Mouse (Mus musculus) liver, embryonic 11.5 days (tissue): ENCODE data around the gene Cdh26. TPM values are rescaled to one million over a fixed set of nuclear protein-coding genes. Genes with fewer than 3 reads are reported as not detected.

Source experiments
- ATAC-seq: fragments of 200-750 bp; cut with Nextera tagmentation; replicated peaks from 2 replicates; pipeline ENCODE4 v1.8.0; 2017; ENCODE audit warnings: moderate number of reproducible peaks, mild to moderate bottlenecking, moderate TSS enrichment, moderate library complexity; ENCODE audit not compliant: low FRiP score
- DNase-seq: peaks from one replicate; pipeline ENCODE4 v3.0.0-alpha.2; 2017; ENCODE audit warnings: low spot score
- H3K27ac ChIP-seq: fragments of 300-500 bp; sonication (generic); 2 replicates; pipeline ENCODE4 v1.5.1; 2014; ENCODE audit warnings: mild to moderate bottlenecking, low read depth, low read length, control low read depth
- H3K27me3 ChIP-seq: fragments of 300-500 bp; sonication (generic); replicated peaks from 2 replicates; pipeline ENCODE4 v1.6.1; 2014; ENCODE audit warnings: low read length, mixed read lengths; ENCODE audit not compliant: control insufficient read depth, insufficient read depth
- H3K36me3 ChIP-seq: fragments of 300-500 bp; sonication (generic); 2 replicates; pipeline ENCODE4 v1.6.1; 2014; ENCODE audit warnings: mild to moderate bottlenecking, low read length, moderate library complexity, mixed read lengths; ENCODE audit not compliant: control insufficient read depth, insufficient read depth
- H3K4me1 ChIP-seq: fragments of 300-500 bp; sonication (generic); replicated peaks from 2 replicates; pipeline ENCODE4 v1.6.1; 2014; ENCODE audit warnings: low read length, mixed read lengths; ENCODE audit not compliant: control insufficient read depth, insufficient read depth
- H3K4me2 ChIP-seq: fragments of 300-500 bp; sonication (generic); 2 replicates; pipeline ENCODE4 v1.6.1; 2014; ENCODE audit warnings: mild to moderate bottlenecking, control low read depth, moderate library complexity
- H3K4me3 ChIP-seq: fragments of 300-500 bp; sonication (generic); 2 replicates; pipeline ENCODE4 v1.5.1; 2014; ENCODE audit warnings: low read depth, low read length, control low read depth
- H3K9ac ChIP-seq: fragments of 300-500 bp; sonication (generic); 2 replicates; pipeline ENCODE4 v1.6.1; 2014; ENCODE audit warnings: low read depth, low read length, control low read depth
- H3K9me3 ChIP-seq: fragments of 300-500 bp; sonication (generic); 2 replicates; pipeline ENCODE4 v1.6.1; 2016; ENCODE audit warnings: low read length, inconsistent platforms, mixed read lengths; ENCODE audit not compliant: control insufficient read depth
- WGBS: fragments of 180-500 bp; shearing (Covaris S2); extraction: QIAGEN DNeasy Blood & Tissue Kit; methylation state at CpG from one replicate; pipeline ENCODE4 v1.1.7; 2014; 5-methylcytosine and 5-hydroxymethylcytosine counted together
- polyA plus RNA-seq: library from polyadenylated mRNA; unstranded; fragments of >200 nt; fragmentation: Nextera tagmentation; extraction: Ambion mirVana; gene quantifications from 2 replicates; pipeline ENCODE4 v1.2.1, GENCODE M21; 2014

Cdh26 gene
- polyA plus RNA-seq, 1 experiment from 2014 or later: not detected

DNA sequence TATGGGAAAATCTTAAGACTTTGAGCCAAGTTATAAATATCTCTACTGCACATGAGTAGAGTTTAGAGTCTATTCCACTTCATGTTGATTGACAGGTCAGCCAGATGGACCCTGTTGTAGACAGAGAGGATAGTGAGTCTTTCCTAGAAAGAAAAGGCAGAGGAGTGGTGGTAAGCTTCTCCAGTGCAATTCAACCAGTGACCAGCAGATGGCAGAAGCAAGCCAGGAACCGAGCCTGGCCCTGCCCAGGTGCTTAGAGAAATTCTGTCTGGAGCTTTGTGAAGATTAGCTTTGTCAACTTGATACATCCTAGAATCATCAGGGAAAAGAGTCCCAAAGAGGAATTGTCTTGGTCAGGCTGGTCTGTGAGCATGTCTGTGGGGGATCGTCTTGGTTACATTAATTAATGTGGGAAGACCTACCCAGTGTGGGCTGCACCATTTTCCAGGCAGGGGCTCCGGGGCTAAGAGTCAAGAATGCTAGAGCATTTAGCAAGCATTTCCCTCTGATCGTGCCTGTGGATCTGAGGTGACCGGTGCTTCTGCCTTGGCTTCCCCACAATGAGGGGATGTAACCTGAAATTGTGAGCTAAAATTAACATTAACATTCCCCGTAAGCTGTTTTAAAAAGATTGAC, 77.2 kb downstream of the Cdh26 start:
- H3K9ac ChIP-seq: no peak overlapping the region
- no peaks in the 10 kb centered on the region for H3K4me1 ChIP-seq
- ATAC-seq (peak; percentile 41), DNase-seq (peak; percentile 74)
- no peak overlapping the region for H3K4me3 ChIP-seq
- H3K27me3 ChIP-seq: no peaks in the 10 kb centered on the region
- H3K36me3 ChIP-seq: no peaks in the 10 kb centered on the region
- 46% methylated on average over 6 of the region's 6 CpGs for WGBS
- no peak overlapping the region for H3K27ac ChIP-seq
- H3K9me3 ChIP-seq: no peaks in the 10 kb centered on the region
- no peak overlapping the region for H3K4me2 ChIP-seq

DNA sequence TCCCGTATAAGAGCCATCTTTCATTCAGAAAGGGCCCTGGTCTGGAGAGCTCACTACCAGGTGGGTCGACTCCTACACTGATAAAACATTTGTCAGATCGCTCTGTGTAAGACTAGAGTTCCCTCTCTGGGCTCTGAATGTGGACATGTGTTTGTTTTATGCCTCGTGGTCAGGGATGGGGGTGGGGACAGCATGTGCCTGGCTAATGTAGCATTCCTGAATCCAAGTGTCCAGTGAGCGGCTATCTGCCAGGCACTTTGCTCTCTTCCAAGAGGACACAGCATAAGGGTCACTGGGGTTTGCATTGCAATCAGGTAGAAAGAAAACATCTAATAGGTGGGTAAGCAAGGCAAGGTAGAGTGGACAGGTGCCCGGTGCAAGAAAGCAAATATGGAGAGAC, 77.9 kb downstream of the Cdh26 start:
- H3K4me3 ChIP-seq: no peak overlapping the region
- H3K27me3 ChIP-seq: no peaks in the 10 kb centered on the region
- no peaks in the 10 kb centered on the region for H3K9me3 ChIP-seq
- WGBS: 52% methylated on average over 6 of the region's 6 CpGs
- no peaks in the 10 kb centered on the region for H3K4me1 ChIP-seq
- no peak for ATAC-seq
- H3K27ac ChIP-seq: no peak overlapping the region
- no peak overlapping the region for H3K4me2 ChIP-seq
- no peak for DNase-seq
- no peak overlapping the region for H3K9ac ChIP-seq
- H3K36me3 ChIP-seq: no peaks in the 10 kb centered on the region

DNA sequence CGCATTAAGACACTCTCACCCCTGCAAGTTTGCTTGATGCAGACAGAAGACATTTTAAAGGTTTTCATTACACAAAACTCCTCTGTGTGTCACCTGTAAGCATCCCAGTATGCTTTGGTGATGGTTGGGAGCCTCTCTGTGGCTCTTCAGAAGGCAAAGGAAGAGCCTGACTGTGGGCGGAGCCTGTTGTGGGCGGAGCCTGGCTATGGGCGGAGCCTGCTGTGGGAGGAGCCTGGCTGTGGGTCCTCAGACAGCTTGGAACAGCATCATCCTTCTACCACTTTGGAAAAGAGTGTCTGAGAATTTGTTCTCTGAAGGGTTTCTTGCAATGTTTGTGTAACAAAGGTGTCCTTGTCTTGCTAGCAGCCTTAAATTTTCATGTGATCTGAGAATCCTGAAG, 82.7 kb downstream of the Cdh26 start:
- H3K4me2 ChIP-seq: no peak overlapping the region
- H3K4me3 ChIP-seq: no peak overlapping the region
- 64% methylated on average over 4 of the region's 4 CpGs for WGBS
- H3K9ac ChIP-seq: no peak overlapping the region
- H3K36me3 ChIP-seq: no peaks in the 10 kb centered on the region
- H3K27ac ChIP-seq: no peak overlapping the region
- H3K27me3 ChIP-seq: no peaks in the 10 kb centered on the region
- no peaks in the 10 kb centered on the region for H3K4me1 ChIP-seq
- DNase-seq (no peak), ATAC-seq (no peak)
- H3K9me3 ChIP-seq: no peaks in the 10 kb centered on the region

DNA sequence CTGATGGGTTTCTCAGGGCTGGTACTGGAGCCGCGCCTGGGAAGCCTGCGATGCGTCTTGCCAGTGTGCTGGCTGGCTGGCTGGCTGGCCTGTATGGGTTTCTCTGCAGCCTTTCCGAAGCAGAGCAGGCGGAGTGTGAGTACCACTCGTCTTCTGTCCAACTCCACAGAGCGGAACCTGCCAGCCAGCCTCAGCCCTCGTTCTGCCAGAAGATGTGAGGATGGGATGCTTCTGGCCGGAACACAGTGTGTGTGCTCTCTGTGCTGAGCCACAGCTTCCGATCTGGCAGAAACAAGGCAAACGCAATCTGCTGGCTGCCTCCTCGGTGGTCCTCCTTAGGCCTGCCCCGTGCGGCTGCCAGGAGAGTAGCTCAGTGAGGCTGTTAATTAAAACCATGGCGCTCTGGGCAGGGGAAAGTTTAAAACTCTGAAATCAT, 83.3 kb downstream of the Cdh26 start:
- H3K9me3 ChIP-seq: no peaks in the 10 kb centered on the region
- H3K4me1 ChIP-seq: no peaks in the 10 kb centered on the region
- no peak overlapping the region for H3K27ac ChIP-seq
- H3K36me3 ChIP-seq: no peaks in the 10 kb centered on the region
- H3K4me3 ChIP-seq: no peak overlapping the region
- no peak for ATAC-seq
- WGBS: 63% methylated on average over 16 of the region's 16 CpGs
- H3K9ac ChIP-seq: no peak overlapping the region
- no peak overlapping the region for H3K4me2 ChIP-seq
- no peak for DNase-seq
- no peaks in the 10 kb centered on the region for H3K27me3 ChIP-seq

DNA sequence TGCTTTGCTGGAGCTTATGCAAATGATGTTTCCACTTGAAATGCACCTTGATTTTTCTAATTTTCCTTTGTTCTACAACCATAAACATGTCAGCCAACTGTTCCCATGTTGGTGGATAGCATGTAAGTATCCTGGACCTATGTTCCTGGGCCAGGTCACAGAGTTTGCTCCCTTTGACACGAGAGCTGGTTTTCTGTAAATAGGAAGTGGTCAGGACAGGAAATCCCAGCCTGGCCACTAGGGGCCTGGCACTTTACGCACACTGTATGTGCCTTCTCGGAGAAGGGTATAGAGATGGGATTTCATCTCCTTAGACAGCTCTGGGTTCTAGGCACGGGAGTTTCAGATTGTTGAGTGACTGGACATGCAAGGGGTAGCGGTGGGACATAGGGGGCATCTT, 86.1 kb downstream of the Cdh26 start:
- Histone ChIP-seq H3K9me3 (no peaks in the 10 kb centered on the region), H3K4me1 (no peaks in the 10 kb centered on the region), H3K4me2 (no peak overlapping the region), H3K36me3 (no peaks in the 10 kb centered on the region), H3K27me3 (no peaks in the 10 kb centered on the region), H3K4me3 (no peak overlapping the region), H3K9ac (no peak overlapping the region), H3K27ac (no peak overlapping the region)
- no peak for DNase-seq
- 45% methylated on average over 5 of the region's 5 CpGs for WGBS
- ATAC-seq: no peak

DNA sequence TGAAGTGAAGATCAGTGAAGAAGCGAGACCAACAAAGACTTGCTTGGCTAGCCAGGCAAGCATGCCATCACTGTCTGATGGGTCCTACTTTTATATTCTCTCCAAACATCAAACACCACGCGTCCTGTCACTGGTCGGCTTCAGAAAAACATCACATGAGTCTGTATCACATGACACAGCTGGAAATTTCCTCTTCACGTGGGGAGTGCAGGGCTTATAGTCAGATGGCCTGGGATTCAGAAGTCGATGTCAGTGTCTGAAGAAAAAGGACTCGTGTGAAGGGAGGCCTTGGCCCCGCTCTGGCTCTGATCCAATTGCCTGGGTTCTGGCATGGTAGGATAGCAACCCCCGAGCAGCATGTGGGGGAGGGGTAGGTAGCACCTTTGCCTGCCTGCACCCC, 86.6 kb downstream of the Cdh26 start:
- Histone ChIP-seq H3K36me3 (no peaks in the 10 kb centered on the region), H3K4me3 (no peak overlapping the region), H3K9ac (no peak overlapping the region), H3K27ac (no peak overlapping the region), H3K27me3 (no peaks in the 10 kb centered on the region), H3K4me1 (no peaks in the 10 kb centered on the region), H3K9me3 (no peaks in the 10 kb centered on the region), H3K4me2 (no peak overlapping the region)
- ATAC-seq (no peak), DNase-seq (no peak)
- 75% methylated on average over 9 of the region's 9 CpGs for WGBS

DNA sequence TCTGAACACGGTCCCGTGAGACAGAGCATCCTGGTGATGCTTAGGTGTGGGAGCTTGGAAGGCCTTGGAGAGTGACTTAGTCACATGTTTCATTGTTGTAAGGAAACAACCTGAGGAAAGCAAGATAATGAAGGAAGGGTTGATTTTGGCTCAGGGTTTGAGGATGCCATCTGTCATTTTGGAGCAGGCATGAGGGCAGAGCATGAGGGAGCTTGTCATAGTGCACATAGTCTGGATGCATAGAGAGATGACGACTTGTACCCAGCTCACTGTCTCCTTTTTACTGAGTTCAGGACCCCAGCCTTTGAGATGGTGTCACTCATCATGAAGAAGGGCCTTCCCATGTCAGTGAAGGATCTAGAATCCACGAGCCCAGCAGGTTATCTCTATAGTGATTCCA, 89.0 kb downstream of the Cdh26 start:
- WGBS: 83% methylated on average over 4 of the region's 4 CpGs
- H3K4me1 ChIP-seq: no peaks in the 10 kb centered on the region
- H3K4me2 ChIP-seq: no peak overlapping the region
- H3K27me3 ChIP-seq: no peaks in the 10 kb centered on the region
- no peaks in the 10 kb centered on the region for H3K36me3 ChIP-seq
- no peak overlapping the region for H3K27ac ChIP-seq
- DNase-seq: no peak
- no peak overlapping the region for H3K4me3 ChIP-seq
- no peaks in the 10 kb centered on the region for H3K9me3 ChIP-seq
- H3K9ac ChIP-seq: no peak overlapping the region
- no peak for ATAC-seq

DNA sequence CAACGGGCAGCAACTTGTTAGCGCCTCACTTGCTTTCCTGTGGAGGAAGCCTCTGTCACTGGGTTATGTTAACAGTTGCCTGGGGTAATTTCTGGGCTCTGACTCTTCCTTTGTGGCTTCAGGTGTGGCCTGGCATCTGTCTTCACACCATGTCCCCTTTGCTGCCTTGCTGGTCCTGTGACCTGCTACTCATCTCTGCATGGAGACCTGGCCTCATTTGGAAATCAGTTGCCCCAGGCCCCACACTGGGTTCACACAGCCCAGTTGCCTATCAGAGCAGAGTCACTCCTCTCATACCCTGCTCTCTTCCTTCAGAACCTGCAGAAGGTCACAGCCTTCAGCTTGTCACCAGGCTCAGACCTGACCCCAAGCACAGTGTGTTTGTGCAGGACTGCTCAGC, 89.9 kb downstream of the Cdh26 start:
- WGBS: 60% methylated on average over 2 of the region's 2 CpGs
- no peak overlapping the region for H3K4me3 ChIP-seq
- ATAC-seq (no peak), DNase-seq (no peak)
- no peak overlapping the region for H3K9ac ChIP-seq
- no peaks in the 10 kb centered on the region for H3K9me3 ChIP-seq
- H3K36me3 ChIP-seq: no peaks in the 10 kb centered on the region
- no peak overlapping the region for H3K27ac ChIP-seq
- H3K4me2 ChIP-seq: no peak overlapping the region
- no peaks in the 10 kb centered on the region for H3K27me3 ChIP-seq
- no peaks in the 10 kb centered on the region for H3K4me1 ChIP-seq

DNA sequence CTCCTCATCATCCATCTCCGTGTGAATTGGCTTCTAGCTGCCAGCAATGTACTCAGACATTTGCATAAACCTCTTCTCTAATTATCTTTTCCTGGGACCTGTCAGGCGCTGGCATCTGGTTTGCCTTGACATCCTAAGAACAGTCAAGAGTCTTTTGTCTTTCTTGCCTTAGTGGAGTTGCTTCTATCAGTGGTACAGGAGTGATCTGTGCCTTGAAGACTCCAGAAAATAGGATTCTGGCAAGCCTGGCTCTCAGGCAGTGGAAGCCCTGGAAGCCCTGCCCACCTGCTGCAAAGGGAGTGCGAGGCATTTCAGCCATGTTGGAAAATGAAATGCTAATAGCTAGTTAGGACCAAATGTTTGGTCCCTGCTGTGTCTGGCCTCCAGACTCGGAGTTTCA, 92.0 kb downstream of the Cdh26 start:
- no peaks in the 10 kb centered on the region for H3K36me3 ChIP-seq
- ATAC-seq: no peak
- H3K4me3 ChIP-seq: no peak overlapping the region
- no peak overlapping the region for H3K27ac ChIP-seq
- no peaks in the 10 kb centered on the region for H3K9me3 ChIP-seq
- no peak for DNase-seq
- H3K27me3 ChIP-seq: no peaks in the 10 kb centered on the region
- H3K4me2 ChIP-seq: no peak overlapping the region
- no peak overlapping the region for H3K9ac ChIP-seq
- H3K4me1 ChIP-seq: no peaks in the 10 kb centered on the region
- 53% methylated on average over 4 of the region's 4 CpGs for WGBS
